Mouse (Mus musculus): Measurements from ENCODE around the gene Rnf168. TPM values are rescaled to one million over a fixed set of nuclear protein-coding genes. Genes with fewer than 3 reads are reported as not detected.

Gene Rnf168
- polyA plus RNA-seq, 1 experiment from 2014 or later = 27.5 TPM

- Histone ChIP-seq H3K27me3 (replicated peaks; ENCODE audit: control insufficient read depth, insufficient read depth, low read length) (no peaks in the 10 kb centered on the region), H3K9ac (replicated peaks; ENCODE audit: low read depth, low read length) (no peak overlapping the region), H3K4me2 (ENCODE audit: low read length) (no peak overlapping the region), H3K4me3 (replicated peaks; ENCODE audit: low read length) (no peak overlapping the region), H3K4me1 (replicated peaks; ENCODE audit: control insufficient read depth, insufficient read depth, low read length) (peaks cover 13% of the 10 kb centered on the region), H3K9me3 (ENCODE audit: control insufficient read depth, low read length) (no peaks in the 10 kb centered on the region), H3K27ac (ENCODE audit: low read length) (no peak overlapping the region), H3K36me3 (ENCODE audit: control insufficient read depth, insufficient read depth) (no peaks in the 10 kb centered on the region)
- WGBS = 95% methylated on average over 5 of the region's 5 CpGs
- no peak for ATAC-seq
Observed at GRCm38 (mm10) chr16:32335146-32335545, 57.9 kb downstream of the Rnf168 start.

- Histone ChIP-seq H3K36me3 (ENCODE audit: control insufficient read depth, insufficient read depth) (no peaks in the 10 kb centered on the region), H3K9ac (replicated peaks; ENCODE audit: low read depth, low read length) (no peak overlapping the region), H3K4me2 (ENCODE audit: low read length) (no peak overlapping the region), H3K4me1 (replicated peaks; ENCODE audit: control insufficient read depth, insufficient read depth, low read length) (peaks cover 10% of the 10 kb centered on the region), H3K9me3 (ENCODE audit: control insufficient read depth, low read length) (no peaks in the 10 kb centered on the region), H3K27me3 (replicated peaks; ENCODE audit: control insufficient read depth, insufficient read depth, low read length) (no peaks in the 10 kb centered on the region), H3K4me3 (replicated peaks; ENCODE audit: low read length) (no peak overlapping the region), H3K27ac (ENCODE audit: low read length) (no peak overlapping the region)
- 82% methylated on average over 7 of the region's 7 CpGs for WGBS
- ATAC-seq = no peak
Observed at GRCm38 (mm10) chr16:32336026-32336780, 58.9 kb downstream of the Rnf168 start.

GRCm38 (mm10) chr16:32337001-32337400 is 59.7 kb downstream of the Rnf168 start:
- H3K9me3 ChIP-seq (ENCODE audit: control insufficient read depth, low read length) = no peaks in the 10 kb centered on the region
- no peaks in the 10 kb centered on the region for H3K36me3 ChIP-seq (ENCODE audit: control insufficient read depth, insufficient read depth)
- H3K4me2 ChIP-seq (ENCODE audit: low read length) = no peak overlapping the region
- peaks cover 7% of the 10 kb centered on the region; the same call in 1 of the 2 replicates for H3K4me1 ChIP-seq (replicated peaks; ENCODE audit: control insufficient read depth, insufficient read depth, low read length)
- H3K27ac ChIP-seq (ENCODE audit: low read length) = no peak overlapping the region
- no peak overlapping the region for H3K4me3 ChIP-seq (replicated peaks; ENCODE audit: low read length)
- H3K27me3 ChIP-seq (replicated peaks; ENCODE audit: control insufficient read depth, insufficient read depth, low read length) = no peaks in the 10 kb centered on the region
- no peak overlapping the region for H3K9ac ChIP-seq (replicated peaks; ENCODE audit: low read depth, low read length)
- no peak for ATAC-seq

- Histone ChIP-seq H3K4me3 (replicated peaks; ENCODE audit: low read length) (no peak overlapping the region), H3K36me3 (ENCODE audit: control insufficient read depth, insufficient read depth) (no peaks in the 10 kb centered on the region), H3K4me1 (replicated peaks; ENCODE audit: control insufficient read depth, insufficient read depth, low read length) (peaks cover 6% of the 10 kb centered on the region; the same call in 1 of the 2 replicates), H3K9me3 (ENCODE audit: control insufficient read depth, low read length) (no peaks in the 10 kb centered on the region), H3K27me3 (replicated peaks; ENCODE audit: control insufficient read depth, insufficient read depth, low read length) (no peaks in the 10 kb centered on the region), H3K4me2 (ENCODE audit: low read length) (no peak overlapping the region), H3K9ac (replicated peaks; ENCODE audit: low read depth, low read length) (no peak overlapping the region), H3K27ac (ENCODE audit: low read length) (no peak overlapping the region)
- ATAC-seq = no peak
- 92% methylated on average over 1 of the region's 1 CpGs for WGBS
Observed at GRCm38 (mm10) chr16:32340451-32340850, 63.2 kb downstream of the Rnf168 start.

- Histone ChIP-seq H3K36me3 (ENCODE audit: control insufficient read depth, insufficient read depth) (no peaks in the 10 kb centered on the region), H3K4me1 (replicated peaks; ENCODE audit: control insufficient read depth, insufficient read depth, low read length) (no peaks in the 10 kb centered on the region), H3K4me3 (replicated peaks; ENCODE audit: low read length) (no peak overlapping the region), H3K4me2 (ENCODE audit: low read length) (no peak overlapping the region), H3K9me3 (ENCODE audit: control insufficient read depth, low read length) (no peaks in the 10 kb centered on the region), H3K27ac (ENCODE audit: low read length) (no peak overlapping the region), H3K9ac (replicated peaks; ENCODE audit: low read depth, low read length) (no peak overlapping the region), H3K27me3 (replicated peaks; ENCODE audit: control insufficient read depth, insufficient read depth, low read length) (no peaks in the 10 kb centered on the region)
- no peak for ATAC-seq
Observed at GRCm38 (mm10) chr16:32345521-32345920, 68.3 kb downstream of the Rnf168 start.

GRCm38 (mm10) chr16:32350776-32351175 is 73.5 kb downstream of the Rnf168 start:
- H3K36me3 ChIP-seq (ENCODE audit: control insufficient read depth, insufficient read depth) = peaks cover 13% of the 10 kb centered on the region
- no peak overlapping the region for H3K9ac ChIP-seq (replicated peaks; ENCODE audit: low read depth, low read length)
- H3K4me1 ChIP-seq (replicated peaks; ENCODE audit: control insufficient read depth, insufficient read depth, low read length) = no peaks in the 10 kb centered on the region
- no peak overlapping the region for H3K27ac ChIP-seq (ENCODE audit: low read length)
- H3K9me3 ChIP-seq (ENCODE audit: control insufficient read depth, low read length) = no peaks in the 10 kb centered on the region
- no peak overlapping the region for H3K4me3 ChIP-seq (replicated peaks; ENCODE audit: low read length)
- no peaks in the 10 kb centered on the region for H3K27me3 ChIP-seq (replicated peaks; ENCODE audit: control insufficient read depth, insufficient read depth, low read length)
- no peak for ATAC-seq
- no peak overlapping the region for H3K4me2 ChIP-seq (ENCODE audit: low read length)
- WGBS = 84% methylated on average over 3 of the region's 3 CpGs

MicroRNA genes within 50 kb of the gene (microRNA counts, 519-probe panel; counts per million panel counts)
- microRNA mmu-miR-1946a = 2,057 counts per million, percentile 32 among the panel's probes with 10 or more counts

Small RNA genes lying within 50 kb of the gene (microRNA-seq; reads per million reads assigned to microRNA genes)
- not detected for gene Mir1946a

Other genes starting within 250 kb of the Rnf168 start
- gene Pak2, start 198.1 kb upstream of the Rnf168 start, polyA plus RNA-seq (2015; fragmentation: Nextera tagmentation; extraction: Ambion mirVana) = 42.9 and 50.9 TPM in 2 replicates
- gene Pigx, start 177.7 kb upstream of the Rnf168 start, polyA plus RNA-seq (2015; fragmentation: Nextera tagmentation; extraction: Ambion mirVana) = 121 and 122 TPM in 2 replicates
- gene Cep19, start 177.7 kb upstream of the Rnf168 start, polyA plus RNA-seq (2015; fragmentation: Nextera tagmentation; extraction: Ambion mirVana) = 48.4 and 56.3 TPM in 2 replicates
- gene Nrros, start 111.9 kb upstream of the Rnf168 start, polyA plus RNA-seq (2015; fragmentation: Nextera tagmentation; extraction: Ambion mirVana) = 9.0 TPM in 2 replicates
- not detected in 2 replicates for gene Bex6, start 97.6 kb upstream of the Rnf168 start, polyA plus RNA-seq (2015; fragmentation: Nextera tagmentation; extraction: Ambion mirVana)
- gene Fbxo45, start 30.3 kb upstream of the Rnf168 start, polyA plus RNA-seq (2015; fragmentation: Nextera tagmentation; extraction: Ambion mirVana) = 9.9 and 10.2 TPM in 2 replicates
- gene Wdr53, start 30.2 kb upstream of the Rnf168 start, polyA plus RNA-seq (2015; fragmentation: Nextera tagmentation; extraction: Ambion mirVana) = 13.9 and 15.7 TPM in 2 replicates
- 0.17 TPM in 1 of 2 replicates, not detected in the other for gene Smco1, start 6.0 kb upstream of the Rnf168 start, polyA plus RNA-seq (2015; fragmentation: Nextera tagmentation; extraction: Ambion mirVana)
- 28.8 and 30.4 TPM in 2 replicates for gene Ubxn7, start 54.8 kb downstream of the Rnf168 start, polyA plus RNA-seq (2015; fragmentation: Nextera tagmentation; extraction: Ambion mirVana)
- not detected in 2 replicates for gene Tm4sf19, start 123.0 kb downstream of the Rnf168 start, polyA plus RNA-seq (2015; fragmentation: Nextera tagmentation; extraction: Ambion mirVana)
- 33.2 and 35.0 TPM in 2 replicates for gene Tctex1d2, start 142.2 kb downstream of the Rnf168 start, polyA plus RNA-seq (2015; fragmentation: Nextera tagmentation; extraction: Ambion mirVana)
- gene Pcyt1a, start 153.5 kb downstream of the Rnf168 start, polyA plus RNA-seq (2015; fragmentation: Nextera tagmentation; extraction: Ambion mirVana) = 48.5 and 48.8 TPM in 2 replicates
- gene Slc51a, start 210.4 kb downstream of the Rnf168 start, polyA plus RNA-seq (2015; fragmentation: Nextera tagmentation; extraction: Ambion mirVana) = 0.09 TPM in 1 of 2 replicates, not detected in the other
- gene Zdhhc19, start 218.8 kb downstream of the Rnf168 start, polyA plus RNA-seq (2015; fragmentation: Nextera tagmentation; extraction: Ambion mirVana) = not detected in 2 replicates

Data from forebrain, embryonic 16.5 days (tissue).